Mouse (Mus musculus): ENCODE results near the gene D1Ertd622e. TPM values are rescaled to one million over a fixed set of nuclear protein-coding genes. Genes with fewer than 3 reads are reported as not detected.

The D1Ertd622e gene
- polyA plus RNA-seq, 1 experiment, result 17.1 TPM

DNA sequence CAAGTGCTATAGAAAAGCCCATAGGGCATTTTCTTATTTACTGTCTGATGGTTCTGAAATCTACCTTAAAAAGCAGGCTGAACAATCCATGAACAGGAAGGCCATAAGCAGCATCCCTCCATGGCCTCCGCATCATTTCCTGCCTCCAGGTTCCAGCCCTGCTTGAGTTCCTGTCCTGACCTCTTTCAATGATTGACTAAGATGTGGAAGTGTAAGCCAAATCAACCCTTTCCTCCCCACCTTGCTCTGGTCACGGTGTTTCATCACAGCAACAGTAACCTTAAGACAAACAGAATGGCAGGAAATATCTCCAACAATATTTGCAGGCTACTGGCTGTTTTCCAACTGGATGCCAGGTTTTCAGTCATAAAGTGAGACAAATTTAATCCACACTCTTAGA lies 4.7 kb downstream of the D1Ertd622e start:
- Histone ChIP-seq H3K4me3 (replicated peaks; ENCODE audit: control insufficient read depth, low read depth, low read length) (no peak overlapping the region), H3K27ac (ENCODE audit: control insufficient read depth, insufficient read depth, low read depth, low read length, poor library complexity) (no peak overlapping the region), H3K4me1 (ENCODE audit: control insufficient read depth, insufficient read depth, low read length) (peaks cover 1% of the 10 kb centered on the region)
- 43% methylated on average over 2 of the region's 2 CpGs for WGBS
- no peak for TF ChIP-seq CTCF (IDR thresholded peaks at IDR 0.05; ENCODE audit: control insufficient read depth, insufficient read depth, low read length)
- TF ChIP-seq POLR2A (IDR thresholded peaks at IDR 0.05; ENCODE audit: borderline replicate concordance, control insufficient read depth, low read depth, low read length), result no peak

DNA sequence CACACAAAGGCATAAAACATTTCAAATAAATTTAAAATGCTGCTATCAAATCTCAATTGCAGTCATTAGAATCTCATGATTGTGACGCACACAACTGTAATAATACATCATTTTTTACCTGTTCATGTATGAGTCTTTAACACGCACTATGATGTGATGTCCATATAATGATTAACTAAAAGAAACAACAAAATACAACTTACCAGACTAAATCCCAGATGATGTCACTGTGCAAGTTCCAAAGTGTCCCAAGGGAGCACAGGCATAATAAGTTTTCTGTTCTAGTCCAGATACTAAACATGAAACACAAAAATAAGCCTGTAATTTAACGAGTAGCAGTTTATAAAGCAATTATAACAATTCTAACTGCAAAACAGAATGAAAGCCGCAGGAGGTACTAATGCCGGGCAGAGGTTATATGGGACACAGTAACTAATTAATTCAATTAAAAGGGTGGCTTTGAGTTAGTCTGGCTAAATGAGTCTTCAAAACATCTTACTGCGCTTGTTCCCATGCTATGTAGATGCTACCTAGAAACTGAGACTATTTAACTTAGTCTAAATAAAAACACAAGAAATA lies 7.4 kb downstream of the D1Ertd622e start:
- 96% methylated on average over 6 of the region's 6 CpGs for WGBS
- TF ChIP-seq CTCF (IDR thresholded peaks at IDR 0.05; ENCODE audit: control insufficient read depth, insufficient read depth, low read length) (no peak), POLR2A (IDR thresholded peaks at IDR 0.05; ENCODE audit: borderline replicate concordance, control insufficient read depth, low read depth, low read length) (no peak)
- no peak overlapping the region for H3K4me3 ChIP-seq (replicated peaks; ENCODE audit: control insufficient read depth, low read depth, low read length)
- peaks cover 1% of the 10 kb centered on the region for H3K4me1 ChIP-seq (ENCODE audit: control insufficient read depth, insufficient read depth, low read length)
- no peak overlapping the region for H3K27ac ChIP-seq (ENCODE audit: control insufficient read depth, insufficient read depth, low read depth, low read length, poor library complexity)

DNA sequence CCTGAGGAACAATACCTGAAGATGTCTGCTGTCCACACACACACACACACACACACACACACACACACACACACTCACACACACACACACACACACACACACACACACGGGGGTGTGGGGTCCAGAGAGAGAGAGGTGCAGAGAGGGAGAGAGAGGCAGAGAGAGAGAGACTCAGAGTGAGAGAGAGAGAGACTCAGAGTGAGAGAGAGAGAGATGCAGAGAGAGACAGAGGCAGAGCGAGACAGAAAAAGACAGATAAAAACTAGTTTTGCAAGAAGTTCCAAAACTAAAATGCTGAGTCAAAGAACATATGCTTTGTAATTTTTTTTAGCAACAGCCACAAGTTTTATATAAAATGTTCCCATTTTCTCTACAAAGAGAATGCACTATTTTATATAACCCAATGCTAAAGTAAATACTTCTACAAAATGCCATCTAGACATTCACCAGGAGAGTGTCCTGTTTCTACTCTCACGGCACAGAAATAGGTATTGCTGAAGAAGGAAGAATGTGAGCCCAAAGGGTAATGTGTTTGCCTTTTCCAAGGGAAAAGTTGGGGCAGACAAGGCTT lies 11.2 kb downstream of the D1Ertd622e start:
- Histone ChIP-seq H3K4me1 (ENCODE audit: control insufficient read depth, insufficient read depth, low read length) (no peaks in the 10 kb centered on the region; the same call in 1 of the 2 replicates), H3K27ac (ENCODE audit: control insufficient read depth, insufficient read depth, low read depth, low read length, poor library complexity) (peak overlapping the region; percentile 53; the same call in 1 of the 2 replicates), H3K4me3 (replicated peaks; ENCODE audit: control insufficient read depth, low read depth, low read length) (no peak overlapping the region)
- WGBS, result 59% methylated on average over 3 of the region's 3 CpGs
- TF ChIP-seq CTCF (IDR thresholded peaks at IDR 0.05; ENCODE audit: control insufficient read depth, insufficient read depth, low read length) (no peak), POLR2A (IDR thresholded peaks at IDR 0.05; ENCODE audit: borderline replicate concordance, control insufficient read depth, low read depth, low read length) (no peak)

DNA sequence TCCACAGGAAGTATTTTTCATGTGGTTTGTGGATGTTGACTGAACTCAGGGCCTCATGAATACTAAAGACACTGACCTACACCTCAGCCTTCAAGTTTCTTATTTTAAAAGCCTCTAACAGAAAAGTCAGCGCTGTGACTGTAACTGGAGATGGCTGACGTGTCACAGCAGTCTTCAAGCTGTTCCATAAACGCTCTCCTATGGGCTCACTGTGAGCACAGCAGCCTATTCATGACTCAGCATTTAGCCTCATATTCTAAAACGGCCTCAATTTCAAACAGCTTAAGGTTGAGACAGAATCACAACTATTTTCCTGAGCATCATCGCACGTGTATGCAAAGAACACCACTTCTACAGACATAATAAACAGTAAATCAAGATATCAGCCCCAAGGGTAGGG lies 11.8 kb downstream of the D1Ertd622e start:
- 30% methylated on average over 6 of the region's 6 CpGs for WGBS
- H3K27ac ChIP-seq (ENCODE audit: control insufficient read depth, insufficient read depth, low read depth, low read length, poor library complexity), result no peak overlapping the region
- no peaks in the 10 kb centered on the region; the same call in 1 of the 2 replicates for H3K4me1 ChIP-seq (ENCODE audit: control insufficient read depth, insufficient read depth, low read length)
- no peak for TF ChIP-seq CTCF (IDR thresholded peaks at IDR 0.05; ENCODE audit: control insufficient read depth, insufficient read depth, low read length)
- no peak for TF ChIP-seq POLR2A (IDR thresholded peaks at IDR 0.05; ENCODE audit: borderline replicate concordance, control insufficient read depth, low read depth, low read length)
- H3K4me3 ChIP-seq (replicated peaks; ENCODE audit: control insufficient read depth, low read depth, low read length), result no peak overlapping the region

DNA sequence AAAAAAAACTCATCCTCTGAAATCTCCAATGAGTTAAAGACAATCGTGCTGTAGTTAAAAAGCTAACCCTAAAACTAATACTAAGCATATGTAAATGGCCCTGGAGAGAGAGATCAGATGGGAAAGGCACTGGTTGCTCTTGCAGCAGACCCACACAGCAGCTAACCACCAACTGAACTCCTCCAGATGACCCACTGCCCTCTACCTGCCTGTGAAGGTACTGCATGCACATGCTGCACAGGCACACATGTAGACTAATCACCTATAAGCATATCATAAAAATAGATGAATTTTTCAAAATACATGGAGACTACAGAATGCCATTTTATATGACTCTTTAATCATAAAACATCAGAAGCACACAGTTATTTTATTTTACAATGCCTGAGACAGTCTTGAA lies 14.8 kb downstream of the D1Ertd622e start:
- WGBS, result 91% methylated on average over 1 of the region's 1 CpGs

DNA sequence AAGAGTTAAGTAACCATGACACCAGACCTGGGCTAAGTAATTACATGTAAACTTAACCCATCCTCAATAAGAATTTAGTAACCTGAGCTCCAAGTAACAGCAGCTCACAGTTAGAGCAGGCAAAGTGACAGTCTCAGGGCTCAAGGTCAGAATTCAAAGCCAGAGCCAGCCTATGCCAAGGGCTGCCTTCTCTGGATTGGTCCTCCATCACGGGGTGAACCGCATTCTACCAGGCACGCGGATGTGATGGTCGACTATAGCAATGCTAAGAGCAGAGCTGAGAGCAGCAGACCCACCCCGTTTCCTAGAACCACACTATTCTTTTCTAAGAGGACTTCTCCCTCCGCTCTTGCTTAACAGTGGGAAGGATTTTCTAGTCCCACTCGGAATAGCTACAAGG lies 27.8 kb downstream of the D1Ertd622e start:
- WGBS, result 84% methylated on average over 8 of the region's 8 CpGs
- TF ChIP-seq CTCF (IDR thresholded peaks at IDR 0.05; ENCODE audit: control insufficient read depth, insufficient read depth, low read length) (no peak), POLR2A (IDR thresholded peaks at IDR 0.05; ENCODE audit: borderline replicate concordance, control insufficient read depth, low read depth, low read length) (no peak)
- Histone ChIP-seq H3K4me1 (ENCODE audit: control insufficient read depth, insufficient read depth, low read length) (peaks cover 2% of the 10 kb centered on the region; the same call in 1 of the 2 replicates), H3K27ac (ENCODE audit: control insufficient read depth, insufficient read depth, low read depth, low read length, poor library complexity) (no peak overlapping the region), H3K4me3 (replicated peaks; ENCODE audit: control insufficient read depth, low read depth, low read length) (no peak overlapping the region)

More for the DNA sequence above, 14.8 kb downstream of the D1Ertd622e start:
- no peak overlapping the region for H3K27ac ChIP-seq (ENCODE audit: control insufficient read depth, insufficient read depth, low read depth, low read length, poor library complexity)
- H3K4me1 ChIP-seq (ENCODE audit: control insufficient read depth, insufficient read depth, low read length), result no peaks in the 10 kb centered on the region; the same call in 1 of the 2 replicates
- TF ChIP-seq CTCF (IDR thresholded peaks at IDR 0.05; ENCODE audit: control insufficient read depth, insufficient read depth, low read length) (peak; percentile 38; the same call in 1 of the 2 replicates), POLR2A (IDR thresholded peaks at IDR 0.05; ENCODE audit: borderline replicate concordance, control insufficient read depth, low read depth, low read length) (no peak)
- no peak overlapping the region for H3K4me3 ChIP-seq (replicated peaks; ENCODE audit: control insufficient read depth, low read depth, low read length)

DNA sequence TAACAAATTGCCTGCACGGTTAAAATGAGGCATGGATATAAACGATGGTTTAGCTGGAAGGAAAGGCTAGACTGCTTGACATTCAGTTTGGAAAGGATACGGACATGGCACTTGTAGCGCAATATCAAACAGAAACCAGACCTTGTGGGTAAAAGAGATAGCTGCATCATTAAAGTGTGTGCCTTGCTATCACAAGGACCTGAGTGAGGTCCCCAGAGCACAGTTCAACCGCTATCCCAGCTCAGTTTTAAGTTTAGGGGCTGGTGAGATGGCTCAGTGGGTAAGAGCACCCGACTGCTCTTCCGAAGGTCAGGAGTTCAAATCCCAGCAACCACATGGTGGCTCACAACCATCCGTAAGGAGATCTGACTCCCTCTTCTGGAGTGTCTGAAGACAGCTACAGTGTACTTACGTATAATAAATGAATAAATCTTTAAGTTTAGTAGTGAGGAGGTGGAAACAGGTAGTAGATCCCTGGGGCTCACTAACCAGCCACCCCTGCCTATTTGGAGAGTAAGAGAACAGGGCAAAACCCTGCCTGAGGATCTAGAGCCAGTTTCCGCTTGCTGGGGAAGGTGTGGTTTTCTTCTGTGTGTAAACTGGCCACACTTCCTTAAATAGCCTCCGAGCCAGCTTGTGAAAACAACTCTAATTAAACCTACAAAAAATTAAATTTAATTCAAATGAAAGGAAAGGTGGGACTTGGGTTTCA lies 29.2 kb downstream of the D1Ertd622e start:
- WGBS, result 40% methylated on average over 11 of the region's 11 CpGs
- Histone ChIP-seq H3K4me1 (ENCODE audit: control insufficient read depth, insufficient read depth, low read length) (peaks cover 2% of the 10 kb centered on the region; the same call in 1 of the 2 replicates), H3K4me3 (replicated peaks; ENCODE audit: control insufficient read depth, low read depth, low read length) (no peak overlapping the region), H3K27ac (ENCODE audit: control insufficient read depth, insufficient read depth, low read depth, low read length, poor library complexity) (no peak overlapping the region)
- no peak for TF ChIP-seq CTCF (IDR thresholded peaks at IDR 0.05; ENCODE audit: control insufficient read depth, insufficient read depth, low read length)
- no peak for TF ChIP-seq POLR2A (IDR thresholded peaks at IDR 0.05; ENCODE audit: borderline replicate concordance, control insufficient read depth, low read depth, low read length)

DNA sequence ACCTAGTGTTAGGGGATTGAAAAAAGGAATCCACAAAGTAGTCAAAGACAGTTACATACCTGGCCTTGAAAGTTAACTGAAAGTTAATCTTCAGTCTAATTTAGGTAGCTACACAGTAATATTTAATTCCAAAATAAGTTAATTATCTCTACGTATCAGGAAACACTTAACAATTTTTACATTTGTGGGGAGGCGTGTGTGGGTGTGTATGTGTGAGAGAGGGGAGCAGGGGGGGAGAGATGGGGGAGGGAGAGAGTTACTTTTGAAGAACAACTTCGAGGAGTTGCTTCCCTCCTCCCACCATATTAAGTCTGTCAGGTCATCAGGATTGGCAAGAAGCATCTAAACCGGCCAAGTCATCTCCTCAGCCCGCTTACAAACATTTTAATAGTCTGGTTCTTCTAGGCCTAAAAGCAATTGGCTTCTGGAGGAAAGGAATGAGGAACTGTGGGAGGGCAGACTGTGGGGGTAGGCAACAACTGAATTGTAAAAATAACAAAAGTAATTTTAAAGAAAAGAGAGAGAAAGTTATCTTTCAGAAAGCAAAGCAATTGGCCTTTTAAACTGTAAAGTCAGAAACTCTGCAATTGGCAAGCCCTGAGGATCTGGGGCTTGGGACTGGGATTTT lies 29.9 kb downstream of the D1Ertd622e start:
- Histone ChIP-seq H3K4me1 (ENCODE audit: control insufficient read depth, insufficient read depth, low read length) (peaks cover 2% of the 10 kb centered on the region; the same call in 1 of the 2 replicates), H3K4me3 (replicated peaks; ENCODE audit: control insufficient read depth, low read depth, low read length) (no peak overlapping the region), H3K27ac (ENCODE audit: control insufficient read depth, insufficient read depth, low read depth, low read length, poor library complexity) (no peak overlapping the region)
- WGBS, result 32% methylated on average over 5 of the region's 5 CpGs
- TF ChIP-seq POLR2A (IDR thresholded peaks at IDR 0.05; ENCODE audit: borderline replicate concordance, control insufficient read depth, low read depth, low read length), result no peak
- TF ChIP-seq CTCF (IDR thresholded peaks at IDR 0.05; ENCODE audit: control insufficient read depth, insufficient read depth, low read length), result no peak

Data from bone marrow, adult 2 months (tissue).